Mouse (Mus musculus): ENCODE measurements around the gene Ptchd3. TPM values are rescaled to one million over a fixed set of nuclear protein-coding genes. Genes with fewer than 3 reads are reported as not detected.

The Ptchd3 gene
- total RNA-seq, 4 experiments from 2014 or later, result 0.16 to 0.34 (median 0.18) TPM

Other genes with a start within 250 kb of the Ptchd3 start
- gene B3gntl1, start 157.1 kb upstream of the Ptchd3 start, total RNA-seq (2022), result 1 to 10 TPM; 4.0 to 5.7 (median 5.2) TPM
- gene Metrnl, start 128.7 kb upstream of the Ptchd3 start, total RNA-seq (2022), result 10 to 100 TPM; 15.1 to 20.3 (median 19.2) TPM